Mouse (Mus musculus) cerebellum, adult 18-20 months (tissue): Measurements from ENCODE around the gene Gemin7.
"Not testable (repeated sequence)": the region's sequence is repeated elsewhere in the genome, so short reads cannot be mapped to it uniquely, and the experiment has no call there.

ENCODE experiments used
- DNase-seq, 2 experiments: peaks; one replicate each; pipeline ENCODE4 v3.0.0; 2021

Gene Gemin7

DNA sequence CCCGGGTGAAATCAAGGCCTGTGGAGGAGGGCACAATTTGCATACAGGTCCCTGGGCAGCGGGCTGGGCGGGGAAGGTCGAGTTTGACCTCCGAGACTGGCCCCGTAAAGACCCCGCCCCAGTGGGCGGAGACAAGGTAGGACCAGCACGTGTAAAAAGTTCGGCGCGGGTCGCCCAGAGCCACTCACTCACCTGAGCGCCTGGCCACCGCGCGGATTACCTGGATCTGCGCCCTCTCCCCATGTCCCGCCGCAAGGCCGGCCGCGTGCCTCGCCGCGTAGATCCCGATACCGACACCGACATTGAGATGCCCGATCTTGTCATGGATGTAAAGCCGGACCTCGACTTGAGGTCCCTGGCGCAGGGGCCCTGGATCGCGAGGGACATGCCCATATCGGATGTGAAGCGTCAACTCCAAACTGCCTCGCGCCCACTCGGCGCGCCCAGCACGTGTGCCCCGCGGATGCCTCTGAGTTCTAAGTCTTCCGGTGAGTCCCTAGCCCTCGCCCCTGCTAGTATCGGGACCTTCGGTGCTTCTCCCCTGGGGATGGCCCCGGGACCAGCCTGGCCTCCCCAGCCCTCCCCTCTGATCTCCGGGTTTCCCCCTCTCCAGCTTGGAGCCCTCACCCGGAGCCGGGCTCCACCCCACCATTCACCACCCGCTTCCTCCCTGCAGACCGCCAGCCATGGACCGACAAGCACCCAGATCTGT is at the start of gene Gemin7, which contains the start of gene Zfp296:
TSS of gene Gemin7 (minus strand) at position 455 of the 712 bp plus-strand sequence.
TSS of gene Zfp296 (plus strand) at position 147 of the 712 bp plus-strand sequence.
- peak; percentile 50 to 60 for DNase-seq

GRCm38 (mm10) chr7:19623433-19623832 is 46.0 kb upstream of the Gemin7 start:
- DNase-seq = no peak

DNA sequence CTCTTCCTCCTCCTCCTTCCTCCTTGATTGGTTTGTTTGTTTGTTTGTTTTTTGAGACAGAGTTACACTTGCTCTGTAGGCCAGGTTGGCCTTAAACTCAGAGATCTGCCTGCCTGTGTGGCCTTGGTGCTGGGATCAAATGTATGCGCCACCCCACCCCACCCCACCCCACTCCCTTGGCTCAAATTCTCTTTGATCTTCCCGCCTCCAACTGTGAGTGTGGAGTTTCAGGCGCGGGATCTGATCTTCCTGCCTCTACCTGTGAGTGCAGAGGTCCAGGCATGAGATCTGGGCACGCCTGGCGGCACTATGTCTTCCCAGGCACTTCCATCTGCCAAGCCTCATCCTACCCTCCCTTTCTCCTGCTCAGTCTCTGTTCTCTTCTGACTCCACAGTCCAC is 44.8 kb upstream of the Gemin7 start:
- DNase-seq = no peak

GRCm38 (mm10) chr7:19620811-19621210 is 43.4 kb upstream of the Gemin7 start:
- DNase-seq = no peak

DNA sequence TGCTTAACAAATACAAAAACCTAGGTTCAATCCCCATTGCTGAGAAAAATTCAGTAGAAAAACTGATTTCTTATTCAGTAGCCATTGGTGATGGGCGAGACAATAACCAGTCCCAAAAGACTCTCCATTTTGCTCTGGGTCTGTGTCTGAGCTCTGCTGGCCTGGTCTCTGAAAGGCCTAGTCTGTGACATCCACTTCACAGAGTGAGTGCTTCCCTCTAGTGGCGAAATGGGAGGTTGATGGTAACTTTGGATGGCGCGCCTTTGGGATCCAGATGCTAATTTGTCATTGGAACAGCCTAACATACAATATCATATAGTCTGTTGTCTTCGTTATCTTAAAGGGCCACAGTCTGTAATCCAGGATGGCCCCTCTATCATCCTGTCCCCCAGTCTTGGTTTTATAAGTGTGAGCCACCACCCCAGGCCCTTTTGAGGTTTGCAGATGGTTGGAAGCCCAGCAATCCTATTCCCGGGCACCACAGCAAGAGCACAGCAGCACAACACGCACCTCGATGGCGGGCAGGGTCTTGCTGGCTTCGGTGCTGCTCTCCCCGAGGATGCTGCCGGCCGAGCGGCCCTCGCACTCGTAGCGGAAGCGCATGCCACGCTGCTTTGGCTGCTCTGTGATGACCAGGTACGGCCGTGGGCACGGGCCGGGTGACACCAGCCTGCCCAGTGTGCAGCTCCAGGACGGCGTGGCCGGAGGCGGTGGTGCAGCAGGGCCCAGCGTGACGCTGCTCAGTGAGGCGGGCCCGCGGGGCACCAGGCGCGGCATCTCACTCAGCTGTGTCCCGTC is 41.8 kb upstream of the Gemin7 start:
- peak; percentile 79 to 81 for DNase-seq

- DNase-seq = no peak
Measured at GRCm38 (mm10) chr7:19615036-19615577, 37.7 kb upstream of the Gemin7 start.

GRCm38 (mm10) chr7:19610969-19611368 is 33.6 kb upstream of the Gemin7 start:
- no peak for DNase-seq

- DNase-seq = no peak
Measured at GRCm38 (mm10) chr7:19609641-19610332, 32.4 kb upstream of the Gemin7 start.

GRCm38 (mm10) chr7:19607291-19607690 is 29.9 kb upstream of the Gemin7 start:
- no peak for DNase-seq

- not testable (repeated sequence) for DNase-seq
Measured at GRCm38 (mm10) chr7:19604606-19605214, 27.3 kb upstream of the Gemin7 start.

DNA sequence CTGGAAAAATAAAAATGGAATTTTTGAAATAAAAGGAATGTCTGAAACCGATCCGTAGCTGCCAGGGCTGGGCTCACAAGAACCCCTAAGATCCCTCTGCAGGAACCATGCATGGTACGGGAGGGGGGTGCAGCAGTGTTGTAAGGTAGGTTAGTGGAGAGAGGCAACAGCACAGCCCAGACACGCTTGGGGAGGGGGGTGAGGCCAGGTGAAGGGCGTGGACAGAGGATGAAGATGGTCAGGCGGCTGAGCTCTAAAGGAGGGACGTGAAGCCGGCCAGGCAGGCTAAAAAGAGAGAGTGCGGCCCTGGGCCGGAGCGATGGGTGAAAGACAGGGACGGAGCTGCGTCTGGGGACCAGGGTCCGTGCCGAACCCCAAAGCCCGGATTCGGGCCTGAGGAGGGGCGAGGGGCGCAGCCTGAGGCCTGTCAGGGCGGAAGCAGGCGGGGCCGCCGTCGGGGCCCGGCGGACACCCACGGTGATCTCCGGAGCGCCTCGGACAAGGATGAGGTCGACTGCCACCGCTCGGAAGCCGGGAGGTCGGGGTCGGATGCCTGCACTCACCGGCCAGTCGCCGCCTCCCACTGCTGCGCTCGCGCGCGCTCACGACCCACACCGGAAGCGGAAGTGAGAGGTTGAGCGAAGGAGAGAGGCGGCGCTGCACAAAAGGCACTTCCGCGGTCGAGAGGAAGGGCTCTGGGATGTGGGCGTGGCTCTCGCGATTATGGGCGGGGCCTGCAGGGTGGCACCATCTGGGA is 26.6 kb upstream of the Gemin7 start, which contains the start of gene Clasrp:
TSS of gene Clasrp (minus strand) at position 638 of the 757 bp plus-strand sequence.
- peak; percentile 96 to 97 for DNase-seq

DNA sequence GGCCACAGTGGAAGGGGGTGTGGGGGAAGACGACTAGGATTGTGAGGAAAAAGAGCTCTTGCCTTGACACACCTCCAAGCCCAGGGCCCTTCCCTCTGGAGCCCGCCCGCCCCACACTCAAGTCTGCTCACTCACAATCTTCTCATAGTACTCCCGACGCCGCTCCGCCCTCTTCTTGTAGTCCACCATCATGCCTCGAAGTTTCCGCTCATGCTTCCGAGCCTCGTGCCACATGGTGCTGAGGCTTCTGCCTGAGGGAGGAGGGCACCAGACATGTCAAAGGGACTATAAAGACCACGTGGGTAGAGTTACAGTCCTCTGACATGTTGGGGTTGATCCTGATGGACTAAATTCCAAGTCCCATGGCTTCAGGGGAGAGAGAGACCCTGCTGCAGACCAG is 25.7 kb upstream of the Gemin7 start:
- DNase-seq = no peak

- peak in 1 of 2 experiments; percentile 45 for DNase-seq
Measured at GRCm38 (mm10) chr7:19600562-19600961, 23.2 kb upstream of the Gemin7 start.

DNA sequence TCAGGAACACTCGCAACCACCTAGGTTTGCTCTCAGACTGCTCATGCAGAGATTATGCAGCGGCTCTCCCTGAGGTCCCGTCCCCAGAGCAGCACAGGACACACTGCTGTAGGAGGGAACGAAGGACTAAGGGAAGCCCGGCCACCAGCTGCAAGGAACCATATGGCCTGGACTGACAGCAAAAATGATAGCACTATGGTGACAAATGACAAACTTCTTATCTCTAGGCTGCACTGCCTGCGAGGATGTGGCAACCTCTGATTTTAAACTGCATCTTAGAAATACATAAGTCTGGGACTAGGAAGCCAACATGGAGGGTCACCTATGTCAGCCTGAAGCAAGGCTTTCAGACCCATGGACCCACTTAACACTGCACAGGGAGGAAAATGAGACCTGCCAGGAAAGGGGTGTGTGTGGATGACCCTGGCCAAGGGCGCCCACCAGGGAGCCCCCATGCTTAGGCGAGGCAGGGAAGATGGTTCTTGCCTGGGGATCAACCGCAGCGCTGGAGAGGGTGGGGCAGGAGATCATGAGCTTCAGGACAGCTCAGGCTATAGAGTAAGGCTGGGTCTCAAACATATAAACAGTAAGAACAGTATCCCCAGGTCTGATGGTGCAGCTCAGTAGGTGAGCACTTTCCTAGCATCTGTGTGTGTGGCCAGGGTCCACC is 15.8 kb upstream of the Gemin7 start:
- no peak for DNase-seq

- peak; percentile 86 to 88 for DNase-seq
Measured at GRCm38 (mm10) chr7:19589917-19590316, 12.5 kb upstream of the Gemin7 start.

GRCm38 (mm10) chr7:19589207-19589606 is 11.8 kb upstream of the Gemin7 start:
- DNase-seq = peak; percentile 29 to 53

DNA sequence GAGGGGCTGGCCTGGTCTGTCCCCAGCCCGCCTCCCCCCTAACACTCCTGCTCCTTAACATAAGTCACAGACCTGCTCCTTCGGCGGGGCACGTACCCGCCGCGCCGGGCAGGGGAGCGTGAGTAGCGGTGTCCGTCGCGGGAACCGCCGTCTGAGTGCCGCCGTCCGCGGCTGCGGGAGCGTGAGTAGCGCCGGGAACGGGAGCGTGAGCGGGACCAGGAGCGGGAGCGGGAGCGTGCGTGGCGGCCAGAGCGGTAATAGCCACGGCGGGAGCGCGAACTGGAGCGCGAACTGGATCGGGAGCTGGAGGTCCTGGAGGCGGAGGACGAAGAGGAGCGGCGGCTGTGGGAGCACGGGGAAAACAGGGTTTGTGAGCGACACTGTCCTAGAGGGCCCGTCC is 8.9 kb upstream of the Gemin7 start:
- DNase-seq = no peak

DNA sequence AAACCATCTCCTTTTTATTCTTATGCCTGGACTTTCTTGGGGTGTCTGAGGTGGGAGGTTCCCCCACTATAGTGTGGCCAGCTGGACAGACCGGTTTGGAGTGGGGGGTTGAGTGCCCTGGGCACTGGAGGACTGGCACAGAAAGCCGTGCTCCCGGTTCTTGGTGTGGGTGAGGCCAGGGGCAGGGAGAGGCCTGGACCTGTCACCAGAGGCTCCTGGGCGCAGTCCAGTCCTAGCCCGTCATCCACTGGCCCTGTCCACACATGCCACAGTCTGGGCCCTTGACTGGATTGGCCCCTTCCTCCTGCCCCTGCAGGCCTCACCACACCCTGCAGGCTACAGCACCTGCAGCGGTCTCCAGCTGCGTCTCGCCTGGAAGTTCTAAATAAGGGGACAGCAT is 3.2 kb upstream of the Gemin7 start:
- no peak for DNase-seq

GRCm38 (mm10) chr7:19579751-19580150 is 2.4 kb upstream of the Gemin7 start:
- no peak for DNase-seq

DNA sequence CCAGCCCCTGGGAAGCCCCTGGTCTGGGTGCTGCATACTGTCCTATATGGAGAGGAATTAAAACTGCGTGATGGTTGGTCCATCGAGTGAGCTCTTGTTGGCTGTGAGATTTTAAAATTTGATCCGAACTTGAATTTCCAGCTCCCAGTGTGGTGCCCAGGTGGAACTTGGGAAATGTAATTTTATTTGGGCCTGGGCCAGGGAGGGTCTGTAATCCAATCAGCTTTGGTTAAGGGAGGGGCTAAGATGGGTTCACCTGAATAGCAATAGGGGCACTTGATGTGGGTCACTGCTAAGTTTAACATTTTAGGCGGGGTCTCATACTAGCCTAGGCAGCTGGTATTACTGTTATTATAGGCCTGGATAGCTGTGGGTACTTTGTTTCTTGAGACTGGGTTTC is 1.0 kb upstream of the Gemin7 start:
- no peak for DNase-seq

GRCm38 (mm10) chr7:19577877-19578414 is 551 bp upstream of the Gemin7 start:
- peak in 1 of 2 experiments; percentile 61 for DNase-seq
